Mouse (Mus musculus) midbrain, embryonic 11.5 days (tissue): Measurements from ENCODE around the gene Rarb. TPM values are rescaled to one million over a fixed set of nuclear protein-coding genes. Genes with fewer than 3 reads are reported as not detected.
A peak's percentile ranks its signal among the peaks of the same experiment; 100 is the strongest.

Source experiments
- ATAC-seq: fragments of 200-750 bp; cut with Nextera tagmentation; 2 replicates; pipeline ENCODE4 v1.8.0; 2017; ENCODE audit warnings: moderate TSS enrichment, moderate library complexity; ENCODE audit not compliant: low FRiP score
- DNase-seq: peaks from one replicate; pipeline ENCODE4 v3.0.0; 2015; ENCODE audit warnings: low spot score; ENCODE audit errors: missing footprints
- H3K27ac ChIP-seq: fragments of 300-500 bp; sonication (generic); 2 replicates; pipeline ENCODE4 v1.5.1; 2014; ENCODE audit warnings: low read depth, low read length
- H3K27me3 ChIP-seq: fragments of 300-500 bp; sonication (generic); 2 replicates; pipeline ENCODE4 v1.6.1; 2014; ENCODE audit warnings: mild to moderate bottlenecking, low read length, moderate library complexity, mixed read lengths; ENCODE audit not compliant: control insufficient read depth, insufficient read depth
- H3K36me3 ChIP-seq: fragments of 300-500 bp; sonication (generic); 2 replicates; pipeline ENCODE4 v1.6.1; 2014; ENCODE audit warnings: mild to moderate bottlenecking, low read length, moderate library complexity, mixed read lengths; ENCODE audit not compliant: control insufficient read depth, insufficient read depth
- H3K4me1 ChIP-seq: fragments of 300-500 bp; sonication (generic); 2 replicates; pipeline ENCODE4 v1.6.1; 2014; ENCODE audit warnings: low read length; ENCODE audit not compliant: control insufficient read depth, insufficient read depth
- H3K4me2 ChIP-seq: fragments of 300-500 bp; sonication (generic); 2 replicates; pipeline ENCODE4 v1.6.1; 2014; ENCODE audit warnings: mild to moderate bottlenecking, moderate library complexity
- H3K4me3 ChIP-seq: fragments of 300-500 bp; sonication (generic); 2 replicates; pipeline ENCODE4 v1.5.1; 2014; ENCODE audit warnings: low read depth, low read length
- H3K9ac ChIP-seq: fragments of 300-500 bp; sonication (generic); 2 replicates; pipeline ENCODE4 v1.6.1; 2014; ENCODE audit warnings: low read length
- H3K9me3 ChIP-seq: fragments of 300-500 bp; sonication (generic); 2 replicates; pipeline ENCODE4 v1.6.1; 2016; ENCODE audit warnings: low read length; ENCODE audit not compliant: control insufficient read depth
- WGBS: fragments of 180-500 bp; shearing (Covaris S2); extraction: QIAGEN DNeasy Blood & Tissue Kit; methylation state at CpG from one replicate; pipeline ENCODE4 v1.1.7; 2014; 5-methylcytosine and 5-hydroxymethylcytosine counted together
- polyA plus RNA-seq: library from polyadenylated mRNA; unstranded; fragments of >200 nt; fragmentation: Nextera tagmentation; extraction: Ambion mirVana; gene quantifications from 2 replicates; pipeline ENCODE4 v1.2.1, GENCODE M21; 2014

Gene Rarb
- polyA plus RNA-seq, 1 experiment from 2014 or later = 12.8 TPM

GRCm38 (mm10) chr14:16554643-16555459, 264.1 kb downstream of the Rarb start:
- Histone ChIP-seq H3K4me2 (no peak overlapping the region), H3K27ac (no peak overlapping the region), H3K4me1 (peaks cover 2% of the 10 kb centered on the region; the same call in 1 of the 2 replicates), H3K9me3 (no peaks in the 10 kb centered on the region), H3K4me3 (no peak overlapping the region), H3K27me3 (no peaks in the 10 kb centered on the region), H3K9ac (no peak overlapping the region), H3K36me3 (no peaks in the 10 kb centered on the region)
- 74% methylated on average over 12 of the region's 12 CpGs for WGBS
- ATAC-seq (no peak), DNase-seq (peak; percentile 86)

DNA sequence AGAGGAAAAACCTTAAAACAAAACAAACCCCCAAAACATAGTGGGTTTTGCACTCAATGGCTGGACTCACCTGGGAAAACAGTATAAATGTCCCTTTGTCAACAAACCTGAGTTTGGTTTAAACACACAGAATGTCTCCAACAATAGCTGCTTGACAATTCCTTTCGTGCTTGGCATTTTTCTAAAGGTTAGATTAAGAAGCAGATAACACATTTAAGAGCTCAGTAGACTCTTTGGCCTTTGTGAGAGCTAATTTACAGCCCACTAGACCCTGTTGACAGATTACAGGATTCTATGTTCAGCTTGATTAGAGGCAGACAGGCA, 264.7 kb downstream of the Rarb start:
- no peak overlapping the region for H3K27ac ChIP-seq
- no peak for ATAC-seq
- no peaks in the 10 kb centered on the region for H3K27me3 ChIP-seq
- no peak overlapping the region for H3K4me2 ChIP-seq
- H3K9ac ChIP-seq = no peak overlapping the region
- DNase-seq = no peak
- H3K36me3 ChIP-seq = no peaks in the 10 kb centered on the region
- H3K4me3 ChIP-seq = no peak overlapping the region
- WGBS = 52% methylated on average over 1 of the region's 1 CpGs
- peaks cover 2% of the 10 kb centered on the region; the same call in 1 of the 2 replicates for H3K4me1 ChIP-seq
- no peaks in the 10 kb centered on the region for H3K9me3 ChIP-seq

GRCm38 (mm10) chr14:16552293-16552692, 266.7 kb downstream of the Rarb start:
- Histone ChIP-seq H3K36me3 (no peaks in the 10 kb centered on the region), H3K4me2 (no peak overlapping the region), H3K27me3 (no peaks in the 10 kb centered on the region), H3K9me3 (no peaks in the 10 kb centered on the region), H3K27ac (no peak overlapping the region), H3K9ac (no peak overlapping the region), H3K4me1 (peaks cover 2% of the 10 kb centered on the region; the same call in 1 of the 2 replicates), H3K4me3 (no peak overlapping the region)
- no peak for DNase-seq
- 76% methylated on average over 1 of the region's 1 CpGs for WGBS
- no peak for ATAC-seq

- no peak for DNase-seq
- H3K9me3 ChIP-seq = no peaks in the 10 kb centered on the region
- H3K27ac ChIP-seq = no peak overlapping the region
- H3K4me1 ChIP-seq = peaks cover 2% of the 10 kb centered on the region; the same call in 1 of the 2 replicates
- no peaks in the 10 kb centered on the region for H3K27me3 ChIP-seq
- H3K9ac ChIP-seq = no peak overlapping the region
- no peaks in the 10 kb centered on the region for H3K36me3 ChIP-seq
- no peak overlapping the region for H3K4me2 ChIP-seq
- ATAC-seq = no peak
- 91% methylated on average over 1 of the region's 1 CpGs for WGBS
- H3K4me3 ChIP-seq = no peak overlapping the region
Observed at GRCm38 (mm10) chr14:16551843-16552242, 267.1 kb downstream of the Rarb start.

DNA sequence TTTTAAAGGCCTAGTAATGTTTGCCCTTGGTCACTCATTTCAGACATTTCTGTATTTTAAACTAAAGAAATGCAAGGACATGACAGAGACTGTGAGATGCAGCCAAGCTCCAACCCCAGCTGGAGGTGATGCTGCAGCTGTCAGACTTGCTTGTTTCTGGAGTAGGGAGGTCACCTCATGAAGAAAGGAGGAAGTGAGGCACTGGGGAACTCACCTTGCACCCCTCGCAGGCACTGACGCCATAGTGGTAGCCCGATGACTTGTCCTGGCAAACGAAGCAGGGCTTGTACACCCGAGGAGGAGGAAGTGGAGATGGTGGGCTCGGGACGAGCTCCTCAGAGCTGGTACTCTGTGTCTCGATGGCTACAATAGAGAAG, 270.8 kb downstream of the Rarb start:
- ATAC-seq (no peak), DNase-seq (no peak)
- no peaks in the 10 kb centered on the region for H3K27me3 ChIP-seq
- no peaks in the 10 kb centered on the region for H3K4me1 ChIP-seq
- no peak overlapping the region for H3K4me2 ChIP-seq
- H3K9ac ChIP-seq = no peak overlapping the region
- H3K36me3 ChIP-seq = no peaks in the 10 kb centered on the region
- no peaks in the 10 kb centered on the region for H3K9me3 ChIP-seq
- WGBS = 92% methylated on average over 8 of the region's 8 CpGs
- H3K4me3 ChIP-seq = no peak overlapping the region
- H3K27ac ChIP-seq = no peak overlapping the region

DNA sequence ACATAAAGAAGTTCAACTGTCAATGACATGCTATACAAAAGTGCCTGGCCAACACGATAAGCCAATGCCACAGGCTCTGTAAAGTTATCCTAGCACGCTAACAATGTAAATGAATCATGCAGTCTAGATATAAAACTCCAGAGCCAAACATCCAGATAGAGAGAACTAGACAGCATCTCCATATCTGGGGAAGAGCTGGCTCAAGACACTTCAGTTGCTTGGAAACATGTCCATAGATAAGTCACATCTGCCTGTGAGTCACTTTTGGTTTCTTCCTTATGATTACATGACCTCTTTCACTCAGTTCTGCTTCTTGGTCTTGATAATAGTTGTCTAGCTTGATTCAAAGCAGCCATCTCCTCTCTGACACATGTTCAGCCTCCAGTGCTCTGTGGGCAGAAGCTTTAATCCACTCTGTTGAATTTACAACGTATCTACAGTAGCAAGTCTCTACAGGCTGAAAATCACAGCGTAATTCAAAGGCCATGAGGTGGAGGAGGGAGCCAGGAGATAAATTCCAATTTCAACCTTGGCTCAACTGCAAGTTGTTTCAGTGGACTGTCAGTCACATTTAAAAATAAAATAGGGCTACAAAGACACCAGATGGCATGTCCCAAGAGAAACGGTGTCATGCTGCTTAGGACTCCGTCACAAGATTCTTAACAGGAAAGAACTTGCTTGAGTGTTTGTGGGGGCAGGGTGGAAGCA, 271.3 kb downstream of the Rarb start:
- H3K36me3 ChIP-seq = no peaks in the 10 kb centered on the region
- H3K4me3 ChIP-seq = no peak overlapping the region
- H3K4me1 ChIP-seq = no peaks in the 10 kb centered on the region
- H3K27me3 ChIP-seq = no peaks in the 10 kb centered on the region
- no peak overlapping the region for H3K4me2 ChIP-seq
- no peak overlapping the region for H3K27ac ChIP-seq
- H3K9me3 ChIP-seq = no peaks in the 10 kb centered on the region
- DNase-seq (no peak), ATAC-seq (no peak)
- 84% methylated on average over 6 of the region's 6 CpGs for WGBS
- H3K9ac ChIP-seq = no peak overlapping the region

- no peaks in the 10 kb centered on the region for H3K36me3 ChIP-seq
- H3K9me3 ChIP-seq = no peaks in the 10 kb centered on the region
- no peak overlapping the region for H3K4me3 ChIP-seq
- DNase-seq (no peak), ATAC-seq (no peak)
- no peak overlapping the region for H3K27ac ChIP-seq
- no peaks in the 10 kb centered on the region for H3K4me1 ChIP-seq
- H3K9ac ChIP-seq = no peak overlapping the region
- 64% methylated on average over 2 of the region's 2 CpGs for WGBS
- no peaks in the 10 kb centered on the region for H3K27me3 ChIP-seq
- H3K4me2 ChIP-seq = no peak overlapping the region
Observed at GRCm38 (mm10) chr14:16544995-16545394, 274.0 kb downstream of the Rarb start.

DNA sequence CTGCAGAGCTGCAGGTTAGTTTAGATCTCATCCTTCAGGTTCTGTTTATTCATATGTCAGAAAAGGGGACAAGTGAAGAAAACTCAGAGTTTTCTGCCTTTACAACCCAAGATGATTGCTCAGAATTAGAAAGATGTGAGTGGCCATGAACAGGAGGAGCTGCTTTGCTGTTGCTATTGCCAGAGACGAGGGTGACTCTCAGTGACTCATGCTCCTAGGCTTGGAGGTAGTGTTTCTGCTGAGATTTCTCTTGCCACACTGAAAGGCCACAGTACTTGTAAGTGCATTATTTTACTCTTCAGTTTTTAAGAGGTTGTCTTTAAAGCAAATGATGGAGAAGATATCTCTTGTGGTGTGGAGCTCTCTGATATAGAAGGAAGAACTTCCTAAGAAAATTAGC, 277.3 kb downstream of the Rarb start:
- no peaks in the 10 kb centered on the region for H3K4me1 ChIP-seq
- ATAC-seq = no peak
- no peaks in the 10 kb centered on the region for H3K36me3 ChIP-seq
- DNase-seq = no peak
- no peak overlapping the region for H3K4me2 ChIP-seq
- H3K9me3 ChIP-seq = no peaks in the 10 kb centered on the region
- no peaks in the 10 kb centered on the region for H3K27me3 ChIP-seq
- H3K4me3 ChIP-seq = no peak overlapping the region
- WGBS = 79% methylated on average over 1 of the region's 1 CpGs
- H3K27ac ChIP-seq = no peak overlapping the region
- no peak overlapping the region for H3K9ac ChIP-seq

GRCm38 (mm10) chr14:16537433-16537832, 281.5 kb downstream of the Rarb start:
- no peaks in the 10 kb centered on the region for H3K36me3 ChIP-seq

More at GRCm38 (mm10) chr14:16537433-16537832, 281.5 kb downstream of the Rarb start:
- 62% methylated on average over 4 of the region's 4 CpGs for WGBS
- H3K9me3 ChIP-seq = no peaks in the 10 kb centered on the region
- no peak overlapping the region for H3K27ac ChIP-seq
- no peak overlapping the region for H3K4me3 ChIP-seq
- no peak overlapping the region for H3K9ac ChIP-seq
- DNase-seq (no peak), ATAC-seq (no peak)
- no peak overlapping the region for H3K4me2 ChIP-seq
- H3K4me1 ChIP-seq = no peaks in the 10 kb centered on the region
- no peaks in the 10 kb centered on the region for H3K27me3 ChIP-seq
